Mouse (Mus musculus) liver, postnatal 0 days (tissue): ENCODE data around the gene Lrriq4.

Experiments used
- CTCF ChIP-seq: sonication (generic); IDR thresholded peaks from 2 replicates; pipeline ENCODE4 v1.5.1; 2016; ENCODE audit warnings: antibody characterized with exemption, low read depth
- EP300 ChIP-seq: IDR thresholded peaks from 2 replicates; pipeline ENCODE4 v1.6.1; 2016; ENCODE audit warnings: antibody characterized with exemption, low read depth, mild to moderate bottlenecking

DNA sequence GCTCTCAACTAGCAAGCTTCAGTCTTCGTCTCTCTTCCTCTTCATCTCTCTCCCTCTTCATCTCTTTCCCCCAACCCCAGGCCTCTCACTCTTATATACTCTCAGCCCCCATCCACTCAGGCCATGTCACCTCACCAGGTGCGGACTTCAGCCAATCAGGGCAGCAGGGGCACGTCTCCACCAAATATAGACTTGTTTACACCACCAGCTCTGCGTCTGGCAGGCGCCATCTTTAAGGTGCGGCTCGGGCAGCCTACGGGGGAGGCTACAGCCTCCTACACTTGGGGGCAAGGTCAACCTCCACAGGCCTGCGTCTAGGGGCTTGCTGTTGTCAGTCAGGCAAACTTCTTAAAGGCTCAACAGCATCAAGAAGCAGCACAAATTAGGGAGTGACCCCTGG is 14.2 kb downstream of the Lrriq4 start:
- TF ChIP-seq CTCF (no peak), EP300 (no peak)
